Mouse (Mus musculus) macrophage (primary cell): ENCODE results near the gene Rpl11. TPM values are rescaled to one million over a fixed set of nuclear protein-coding genes. Genes with fewer than 3 reads are reported as not detected.
"Not testable (repeated sequence)": the region's sequence is repeated elsewhere in the genome, so short reads cannot be mapped to it uniquely, and the experiment has no call there.

Experiments
- H3K27ac ChIP-seq: fragments of 350-480 bp; formaldehyde crosslinking; 2 replicates; pipeline ENCODE4 v1.9.0; 2021
- H3K36me3 ChIP-seq: fragments of 350-480 bp; formaldehyde crosslinking; 2 replicates; pipeline ENCODE4 v1.9.0; 2021; ENCODE audit errors: inconsistent target
- H3K4me3 ChIP-seq: fragments of 350-480 bp; formaldehyde crosslinking; 2 replicates; pipeline ENCODE4 v1.9.0; 2021; ENCODE audit errors: inconsistent target
- H3K79me2 ChIP-seq: fragments of 350-480 bp; formaldehyde crosslinking; 2 replicates; pipeline ENCODE4 v1.9.0; 2021; ENCODE audit errors: inconsistent target
- WGBS: methylation state at CpG from one replicate; pipeline ENCODE4 v1.1.7; 2026; ENCODE audit warnings: inconsistent platforms; ENCODE audit not compliant: missing documents; 5-methylcytosine and 5-hydroxymethylcytosine counted together
- polyA plus RNA-seq: library from polyadenylated mRNA; stranded (reverse); fragments of 250-400 nt; gene quantifications from 3 replicates; pipeline ENCODE4 v1.2.4, GENCODE M21; 2018; ENCODE audit warnings: inconsistent platforms
- total RNA-seq, 78 experiments: library from RNA; depleted of rRNA; stranded (reverse); fragments of 250-400 nt; gene quantifications; 1 replicate in 9 of 78; 2 replicates in 24 of 78; 3 replicates in 43 of 78; 4 replicates in 2 of 78; pipeline ENCODE4 v1.2.4; 2018; ENCODE audit warnings: inconsistent platforms in 56 of 78

The Rpl11 gene
- 100 to 1,000 TPM in 16 of 26 experiments, 10 to 100 TPM in 10; 65.0 to 198 (median 103) TPM for total RNA-seq (2018; cell fraction: chromatin; rRNA removed)
- total RNA-seq (2018; cell fraction: cytosol; rRNA removed) = 100 to 1,000 TPM; 420 to 954 (median 567) TPM
- total RNA-seq (2018; cell fraction: nucleus; rRNA removed) = 100 to 1,000 TPM in 25 of 26 experiments, 10 to 100 TPM in 1; 92.9 to 207 (median 136) TPM
- polyA plus RNA-seq = 697 to 1,008 TPM (median 879 TPM) in 3 replicates

GRCm38 (mm10) chr4:136053247-136053596 is at the start of gene Rpl11:
Gene Rpl11 (minus strand): TSS chr4:136053428.
- H3K4me3 ChIP-seq = peak within 1 kb of the TSS; percentile 93
- peaks cover 38% of the 10 kb centered on the region for H3K79me2 ChIP-seq
- under 1% methylated on average over 21 of the region's 21 CpGs for WGBS
- H3K27ac ChIP-seq = peak within 1 kb of the TSS; percentile 65
- H3K36me3 ChIP-seq = peaks cover 32% of the 10 kb centered on the region

- H3K36me3 ChIP-seq, H3K4me3 ChIP-seq, H3K79me2 ChIP-seq, H3K27ac ChIP-seq: not testable (repeated sequence)
- WGBS = 98% methylated on average over 4 of the region's 4 CpGs
Measured at GRCm38 (mm10) chr4:136101753-136102152, 48.5 kb upstream of the Rpl11 start.

GRCm38 (mm10) chr4:136100396-136101070 is 47.3 kb upstream of the Rpl11 start:
- Histone ChIP-seq H3K36me3 (no peaks in the 10 kb centered on the region), H3K4me3 (no peak overlapping the region), H3K27ac (no peak overlapping the region), H3K79me2 (no peaks in the 10 kb centered on the region)
- WGBS = 30% methylated on average over 12 of the region's 12 CpGs

- no peaks in the 10 kb centered on the region for H3K36me3 ChIP-seq
- WGBS = 90% methylated on average over 3 of the region's 3 CpGs
- H3K27ac ChIP-seq = no peak overlapping the region
- H3K79me2 ChIP-seq = no peaks in the 10 kb centered on the region
- no peak overlapping the region for H3K4me3 ChIP-seq
Measured at GRCm38 (mm10) chr4:136098446-136098845, 45.2 kb upstream of the Rpl11 start.

- H3K36me3 ChIP-seq = no peaks in the 10 kb centered on the region
- 82% methylated on average over 11 of the region's 11 CpGs for WGBS
- no peak overlapping the region for H3K4me3 ChIP-seq
- no peak overlapping the region for H3K27ac ChIP-seq
- H3K79me2 ChIP-seq = no peaks in the 10 kb centered on the region
Measured at GRCm38 (mm10) chr4:136096446-136097113, 43.4 kb upstream of the Rpl11 start.

GRCm38 (mm10) chr4:136095490-136096105 is 42.4 kb upstream of the Rpl11 start:
- Histone ChIP-seq H3K36me3 (no peaks in the 10 kb centered on the region), H3K4me3 (no peak overlapping the region), H3K79me2 (no peaks in the 10 kb centered on the region), H3K27ac (no peak overlapping the region)
- WGBS = 90% methylated on average over 7 of the region's 9 CpGs

- no peaks in the 10 kb centered on the region for H3K36me3 ChIP-seq
- WGBS = 93% methylated on average over 18 of the region's 18 CpGs
- H3K4me3 ChIP-seq = no peak overlapping the region
- no peak overlapping the region for H3K27ac ChIP-seq
- H3K79me2 ChIP-seq = no peaks in the 10 kb centered on the region
Measured at GRCm38 (mm10) chr4:136094519-136095219, 41.4 kb upstream of the Rpl11 start.

- WGBS = 86% methylated on average over 5 of the region's 7 CpGs
- Histone ChIP-seq H3K27ac (no peak overlapping the region), H3K79me2 (no peaks in the 10 kb centered on the region), H3K4me3 (no peak overlapping the region), H3K36me3 (no peaks in the 10 kb centered on the region)
Measured at GRCm38 (mm10) chr4:136092498-136092897, 39.3 kb upstream of the Rpl11 start.

GRCm38 (mm10) chr4:136091346-136091745 is 38.1 kb upstream of the Rpl11 start:
- Histone ChIP-seq H3K79me2 (no peaks in the 10 kb centered on the region), H3K4me3 (no peak overlapping the region), H3K36me3 (no peaks in the 10 kb centered on the region), H3K27ac (no peak overlapping the region)
- WGBS = 94% methylated on average over 4 of the region's 4 CpGs

GRCm38 (mm10) chr4:136089748-136090583 is 36.7 kb upstream of the Rpl11 start:
- Histone ChIP-seq H3K79me2 (no peaks in the 10 kb centered on the region), H3K36me3 (no peaks in the 10 kb centered on the region), H3K4me3 (no peak overlapping the region), H3K27ac (no peak overlapping the region)
- 66% methylated on average over 9 of the region's 11 CpGs for WGBS

GRCm38 (mm10) chr4:136088971-136089747 is 35.9 kb upstream of the Rpl11 start:
- Histone ChIP-seq H3K27ac (no peak overlapping the region), H3K4me3 (no peak overlapping the region), H3K79me2 (no peaks in the 10 kb centered on the region), H3K36me3 (no peaks in the 10 kb centered on the region)
- 57% methylated on average over 15 of the region's 16 CpGs for WGBS

GRCm38 (mm10) chr4:136088364-136088763 is 35.1 kb upstream of the Rpl11 start:
- H3K36me3 ChIP-seq = no peaks in the 10 kb centered on the region
- H3K79me2 ChIP-seq = no peaks in the 10 kb centered on the region
- 52% methylated on average over 5 of the region's 5 CpGs for WGBS
- no peak overlapping the region for H3K4me3 ChIP-seq
- no peak overlapping the region for H3K27ac ChIP-seq

- H3K36me3 ChIP-seq = no peaks in the 10 kb centered on the region
- H3K79me2 ChIP-seq = no peaks in the 10 kb centered on the region
- no peak overlapping the region for H3K4me3 ChIP-seq
- 91% methylated on average over 5 of the region's 5 CpGs for WGBS
- H3K27ac ChIP-seq = no peak overlapping the region
Measured at GRCm38 (mm10) chr4:136087261-136087660, 34.0 kb upstream of the Rpl11 start.
